Mouse (Mus musculus) cortical plate, adult 2 months (tissue): ENCODE results near the gene St3gal5.

Experiments used
- CTCF ChIP-seq: fragments of 200-500 bp; IDR thresholded peaks from 2 replicates; pipeline ENCODE4 v1.5.1; 2011; ENCODE audit warnings: mild to moderate bottlenecking, control low read depth, low read length; ENCODE audit not compliant: insufficient read depth; ENCODE audit errors: extremely low read depth
- POLR2A ChIP-seq: fragments of 200-500 bp; IDR thresholded peaks from 2 replicates; pipeline ENCODE4 v1.6.1; 2011; ENCODE audit warnings: mild to moderate bottlenecking, low read length, control low read depth; ENCODE audit not compliant: insufficient read depth; ENCODE audit errors: extremely low read depth

GRCm38 (mm10) chr6:72071281-72071870 is 26.0 kb upstream of the St3gal5 start:
- TF ChIP-seq CTCF (no peak), POLR2A (no peak)
